Mouse (Mus musculus): ENCODE data around the gene Palm2. TPM values are rescaled to one million over a fixed set of nuclear protein-coding genes. Genes with fewer than 3 reads are reported as not detected.

Gene Palm2
- total RNA-seq, 2 experiments from 2014 or later, result 0.27 TPM; not detected in 1

- DNase-seq (ENCODE audit: low spot score), result no peak
Observed at GRCm38 (mm10) chr4:57513241-57513933, 79.3 kb downstream of the Palm2 start.

- DNase-seq (ENCODE audit: low spot score), result no peak
Observed at GRCm38 (mm10) chr4:57514003-57514937, 80.2 kb downstream of the Palm2 start.

GRCm38 (mm10) chr4:57515356-57515755 lies 81.3 kb downstream of the Palm2 start:
- DNase-seq (ENCODE audit: low spot score), result no peak

GRCm38 (mm10) chr4:57523456-57523855 lies 89.4 kb downstream of the Palm2 start:
- no peak for DNase-seq (ENCODE audit: low spot score)

- no peak for DNase-seq (ENCODE audit: low spot score)
Observed at GRCm38 (mm10) chr4:57524461-57524860, 90.4 kb downstream of the Palm2 start.

GRCm38 (mm10) chr4:57525221-57526011 lies 91.4 kb downstream of the Palm2 start:
- no peak for DNase-seq (ENCODE audit: low spot score)

- DNase-seq (ENCODE audit: low spot score), result no peak
Observed at GRCm38 (mm10) chr4:57528296-57528695, 94.2 kb downstream of the Palm2 start.

GRCm38 (mm10) chr4:57533686-57534085 lies 99.6 kb downstream of the Palm2 start:
- no peak for DNase-seq (ENCODE audit: low spot score)

- no peak for DNase-seq (ENCODE audit: low spot score)
Observed at GRCm38 (mm10) chr4:57534232-57534631, 100.2 kb downstream of the Palm2 start.

- no peak for DNase-seq (ENCODE audit: low spot score)
Observed at GRCm38 (mm10) chr4:57535087-57535486, 101.0 kb downstream of the Palm2 start.

- no peak for DNase-seq (ENCODE audit: low spot score)
Observed at GRCm38 (mm10) chr4:57538029-57538688, 104.1 kb downstream of the Palm2 start.

GRCm38 (mm10) chr4:57543692-57544256 lies 109.7 kb downstream of the Palm2 start:
- DNase-seq (ENCODE audit: low spot score), result no peak

- DNase-seq (ENCODE audit: low spot score), result no peak
Observed at GRCm38 (mm10) chr4:57547785-57548184, 113.7 kb downstream of the Palm2 start.

- no peak for DNase-seq (ENCODE audit: low spot score)
Observed at GRCm38 (mm10) chr4:57550216-57550615, 116.2 kb downstream of the Palm2 start.

- DNase-seq (ENCODE audit: low spot score), result no peak
Observed at GRCm38 (mm10) chr4:57557102-57557501, 123.1 kb downstream of the Palm2 start.

- no peak for DNase-seq (ENCODE audit: low spot score)
Observed at GRCm38 (mm10) chr4:57559438-57559837, 125.4 kb downstream of the Palm2 start.

- no peak for DNase-seq (ENCODE audit: low spot score)
Observed at GRCm38 (mm10) chr4:57560010-57560409, 126.0 kb downstream of the Palm2 start.

GRCm38 (mm10) chr4:57561055-57561454 lies 127.0 kb downstream of the Palm2 start:
- peak; percentile 3 for DNase-seq (ENCODE audit: low spot score)

- no peak for DNase-seq (ENCODE audit: low spot score)
Observed at GRCm38 (mm10) chr4:57565283-57565682, 131.2 kb downstream of the Palm2 start.

GRCm38 (mm10) chr4:57565811-57566210 lies 131.8 kb downstream of the Palm2 start:
- DNase-seq (ENCODE audit: low spot score), result no peak

Measured in gastrocnemius, adult 18-20 months (tissue).